Mouse (Mus musculus): ENCODE results near the gene Pikfyve.

- TF ChIP-seq CTCF (IDR thresholded peaks at IDR 0.05; ENCODE audit: extremely low read depth, insufficient read depth, insufficient read length, insufficient replicate concordance) (no peak), POLR2A (IDR thresholded peaks at IDR 0.05; ENCODE audit: low read depth, low read length) (no peak)
Measured at GRCm38 (mm10) chr1:65314054-65315021, 127.9 kb downstream of the Pikfyve start.
